Mouse (Mus musculus) c-Kit-positive CD71-negative TER-119-negative erythroid progenitor cells, embryonic 14.5 days (primary cell): ENCODE measurements around the gene Olfr473.
"Not testable (repeated sequence)": the region's sequence is repeated elsewhere in the genome, so short reads cannot be mapped to it uniquely, and the experiment has no call there.

Experiments
- DNase-seq: peaks from one replicate; pipeline ENCODE4 v3.0.0-alpha.2; 2013; ENCODE audit warnings: low read depth

The Olfr473 gene

DNA sequence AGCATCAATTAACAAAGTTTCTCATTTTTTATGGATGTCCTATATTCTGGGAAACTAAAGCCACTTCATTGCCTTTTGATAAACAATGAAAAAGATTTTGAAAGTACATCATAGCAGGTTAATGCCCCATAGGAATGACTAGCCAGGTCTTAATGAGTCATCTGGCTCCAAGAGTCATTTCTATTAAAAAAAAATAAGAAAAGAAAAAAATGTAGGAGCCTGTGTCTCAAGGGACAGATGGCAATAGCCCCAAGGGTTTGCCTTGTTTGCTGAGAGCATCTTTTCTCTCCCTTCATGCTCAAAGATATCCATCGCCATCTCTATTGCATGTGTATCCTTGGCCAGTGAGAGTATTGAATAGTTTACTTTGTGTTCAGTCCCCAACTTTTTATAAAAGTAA lies at the start of gene Olfr473:
TSS of gene Olfr473 (plus strand) at position 301 of the 400 bp plus-strand sequence.
- DNase-seq: no peak

- no peak for DNase-seq
Measured at GRCm38 (mm10) chr7:107897602-107898001, 32.6 kb upstream of the Olfr473 start, which contains the start of gene Olfr472. Gene Olfr472 (plus strand): TSS chr7:107897902.

- not testable (repeated sequence) for DNase-seq
Measured at GRCm38 (mm10) chr7:107952539-107952938, 22.3 kb downstream of the Olfr473 start.

DNA sequence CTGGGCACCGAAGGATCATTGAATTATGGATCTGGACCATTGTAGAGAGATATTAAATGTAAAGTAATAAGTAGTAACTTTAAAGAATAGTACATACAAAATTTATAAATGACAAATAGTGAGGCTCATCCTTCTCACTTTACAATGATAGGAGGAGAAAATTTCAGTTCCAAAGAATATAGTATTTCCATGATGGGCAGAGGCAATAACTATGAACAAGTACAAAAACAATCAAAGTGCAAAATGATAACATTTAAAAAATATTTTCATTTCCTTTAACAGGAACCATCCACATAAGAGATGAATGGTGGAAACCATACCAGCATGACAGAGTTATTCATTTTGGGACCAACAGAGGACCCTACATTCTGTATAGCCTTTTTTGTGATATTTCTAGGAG lies 24.1 kb downstream of the Olfr473 start, which contains the start of gene Olfr474:
TSS of gene Olfr474 (plus strand) at position 301 of the 400 bp plus-strand sequence.
- DNase-seq: no peak

DNA sequence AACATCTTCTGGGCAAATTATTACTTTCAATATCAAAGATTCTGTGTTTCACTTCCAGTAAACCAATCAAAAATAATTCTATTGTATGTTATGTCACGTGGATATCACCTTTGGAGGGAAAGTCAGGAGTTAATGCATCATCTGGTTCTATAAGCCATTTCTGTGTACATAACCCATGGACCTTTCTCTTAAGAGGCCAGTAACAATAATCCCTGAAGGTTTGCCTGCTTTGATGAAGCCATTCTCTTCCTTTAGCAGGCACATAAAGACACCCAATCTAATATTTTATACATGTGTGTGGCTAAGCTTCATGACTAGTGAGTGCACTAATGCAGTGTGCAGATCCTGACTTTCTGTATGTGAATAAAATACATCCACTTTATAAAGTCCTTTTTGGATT lies 34.3 kb downstream of the Olfr473 start, which contains the start of gene Olfr476:
TSS of gene Olfr476 (plus strand) at position 301 of the 400 bp plus-strand sequence.
- DNase-seq: no peak
